Mouse (Mus musculus) G1E (cell line): ENCODE results near the gene Slc35a3. TPM values are rescaled to one million over a fixed set of nuclear protein-coding genes. Genes with fewer than 3 reads are reported as not detected.

Experiments
- ATAC-seq: 2 replicates; pipeline ENCODE4 v1.8.0; 2016; ENCODE audit warnings: mild to moderate bottlenecking; ENCODE audit not compliant: insufficient number of reproducible peaks, poor library complexity, low FRiP score, severe bottlenecking; ENCODE audit errors: extremely low read depth
- DNase-seq: peaks from one replicate; pipeline ENCODE4 v3.0.0; 2012; ENCODE audit warnings: low spot score
- H3K27me3 ChIP-seq: 2 replicates; pipeline ENCODE4 v1.6.1; 2012; ENCODE audit warnings: mild to moderate bottlenecking, low read length, inconsistent platforms; ENCODE audit not compliant: insufficient read depth
- H3K36me3 ChIP-seq: replicated peaks from 2 replicates; pipeline ENCODE3; 2012; ENCODE audit warnings: mild to moderate bottlenecking, inconsistent platforms
- H3K4me1 ChIP-seq: 2 replicates; pipeline ENCODE4 v1.6.1; 2012; ENCODE audit warnings: low read depth, low read length, inconsistent platforms, mixed read lengths; ENCODE audit not compliant: insufficient read depth
- H3K4me3 ChIP-seq: 2 replicates; pipeline ENCODE4 v1.5.1; 2012; ENCODE audit warnings: low read depth, mild to moderate bottlenecking, inconsistent platforms, low read length, moderate library complexity, mixed read lengths
- H3K9me3 ChIP-seq: replicated peaks from 2 replicates; pipeline ENCODE4 v1.6.1; 2012; ENCODE audit warnings: inconsistent platforms
- CTCF ChIP-seq: IDR thresholded peaks from 2 replicates; pipeline ENCODE4 v1.5.1; 2012; ENCODE audit warnings: low read depth, low read length, inconsistent platforms, mixed read lengths
- GATA1 ChIP-seq: IDR thresholded peaks from 2 replicates; pipeline ENCODE4 v1.6.1; 2012; ENCODE audit warnings: borderline replicate concordance, low read length, inconsistent platforms, mixed read lengths
- GATA2 ChIP-seq: IDR thresholded peaks from 2 replicates; pipeline ENCODE4 v1.6.1; 2012; ENCODE audit warnings: low read depth, low read length, inconsistent platforms, borderline replicate concordance
- POLR2AphosphoS5 ChIP-seq: IDR thresholded peaks from 2 replicates; pipeline ENCODE4 v1.6.1; 2012; ENCODE audit warnings: low read depth, low read length, inconsistent platforms; ENCODE audit not compliant: insufficient replicate concordance
- TAL1 ChIP-seq: conservative IDR thresholded peaks from 2 replicates; pipeline ENCODE4 v1.6.1; 2012; ENCODE audit warnings: low read depth, low read length, inconsistent platforms, mixed read lengths
- polyA plus RNA-seq: library from polyadenylated mRNA; stranded (reverse); fragments of >175 nt; gene quantifications from 2 replicates; pipeline ENCODE4 v1.2.3, GENCODE M21; 2012
- total RNA-seq, 2 experiments: library from RNA; stranded (forward) in 1 of 2; stranded (reverse) in 1 of 2; fragments of 200-1000 nt in 1 of 2; fragments of >200 nt in 1 of 2; fragmentation: Nextera tagmentation in 1 of 2; gene quantifications; 2 replicates each; pipeline ENCODE4 v1.2.3; 2014 to 2017

Gene Slc35a3
- total and polyA plus RNA-seq, 3 experiments: 13.4 to 60.9 (median 54.6) TPM

- no peak for TF ChIP-seq POLR2AphosphoS5
- TF ChIP-seq GATA2: no peak
- no peak for TF ChIP-seq TAL1
- TF ChIP-seq GATA1: no peak
- no peak for TF ChIP-seq CTCF
- Histone ChIP-seq H3K36me3 (no peaks in the 10 kb centered on the region), H3K4me1 (peaks cover 13% of the 10 kb centered on the region), H3K27me3 (no peaks in the 10 kb centered on the region), H3K9me3 (no peaks in the 10 kb centered on the region), H3K4me3 (no peak overlapping the region)
- ATAC-seq (no peak), DNase-seq (no peak)
These were observed 6.3 kb upstream of the Slc35a3 start for GRCm38 (mm10) chr3:116718951-116719350.

GRCm38 (mm10) chr3:116713031-116713430, 400 bp upstream of the Slc35a3 start:
- DNase-seq: no peak
- H3K4me3 ChIP-seq: peak overlapping the region; percentile 97; the same call in 1 of the 2 replicates
- no peaks in the 10 kb centered on the region for H3K9me3 ChIP-seq
- no peak for TF ChIP-seq TAL1
- no peak for TF ChIP-seq POLR2AphosphoS5
- no peak for TF ChIP-seq GATA1
- no peak for TF ChIP-seq CTCF
- no peak for TF ChIP-seq GATA2
- H3K36me3 ChIP-seq: peaks cover under 1% of the 10 kb centered on the region
- no peaks in the 10 kb centered on the region for H3K27me3 ChIP-seq
- no peak for ATAC-seq
- H3K4me1 ChIP-seq: peaks cover 36% of the 10 kb centered on the region

GRCm38 (mm10) chr3:116711624-116712435, 801 bp downstream of the Slc35a3 start:
- Histone ChIP-seq H3K36me3 (peaks cover 6% of the 10 kb centered on the region), H3K4me3 (peak overlapping the region; percentile 97), H3K9me3 (no peaks in the 10 kb centered on the region), H3K4me1 (peaks cover 42% of the 10 kb centered on the region), H3K27me3 (no peaks in the 10 kb centered on the region)
- ATAC-seq (peak; percentile 35; the same call in 1 of the 2 replicates), DNase-seq (peak; percentile 78)
- TF ChIP-seq GATA1 (no peak), GATA2 (no peak), POLR2AphosphoS5 (no peak), CTCF (no peak), TAL1 (no peak)

- Histone ChIP-seq H3K4me3 (peak overlapping the region; percentile 97), H3K4me1 (peaks cover 48% of the 10 kb centered on the region), H3K36me3 (peaks cover 10% of the 10 kb centered on the region), H3K9me3 (no peaks in the 10 kb centered on the region), H3K27me3 (no peaks in the 10 kb centered on the region)
- ATAC-seq: peak; percentile 54; the same call in 1 of the 2 replicates
- peak; percentile 15 for DNase-seq
- no peak for TF ChIP-seq GATA1
- TF ChIP-seq POLR2AphosphoS5: no peak
- TF ChIP-seq CTCF: no peak
- TF ChIP-seq TAL1: no peak
- no peak for TF ChIP-seq GATA2
These were observed 1.7 kb downstream of the Slc35a3 start for GRCm38 (mm10) chr3:116710941-116711340.

- Histone ChIP-seq H3K4me3 (no peak overlapping the region; the same call in 1 of the 2 replicates), H3K36me3 (peaks cover 26% of the 10 kb centered on the region), H3K4me1 (peaks cover 50% of the 10 kb centered on the region), H3K9me3 (no peaks in the 10 kb centered on the region), H3K27me3 (no peaks in the 10 kb centered on the region)
- TF ChIP-seq TAL1 (peak; percentile 38; the same call in 1 of the 2 replicates), POLR2AphosphoS5 (no peak)
- DNase-seq: no peak
- ATAC-seq: peak; percentile 83
These were observed 6.9 kb downstream of the Slc35a3 start for GRCm38 (mm10) chr3:116705637-116706204.

- Histone ChIP-seq H3K36me3 (peaks cover 30% of the 10 kb centered on the region), H3K4me3 (no peak overlapping the region), H3K9me3 (no peaks in the 10 kb centered on the region), H3K27me3 (no peaks in the 10 kb centered on the region), H3K4me1 (peaks cover 53% of the 10 kb centered on the region)
- DNase-seq: no peak
- ATAC-seq: no peak
- TF ChIP-seq GATA1: no peak
- TF ChIP-seq POLR2AphosphoS5: no peak
- no peak for TF ChIP-seq GATA2
- TF ChIP-seq CTCF: no peak
- no peak for TF ChIP-seq TAL1
These were observed 8.8 kb downstream of the Slc35a3 start for GRCm38 (mm10) chr3:116703835-116704234.
